Mouse (Mus musculus): ENCODE results near the gene Ciao2a. TPM values are rescaled to one million over a fixed set of nuclear protein-coding genes. Genes with fewer than 3 reads are reported as not detected.

Ciao2a gene
- polyA plus RNA-seq, 1 experiment, result 29.0 TPM

GRCm38 (mm10) chr9:66171275-66171921, 45.0 kb downstream of the Ciao2a start:
- Histone ChIP-seq H3K27ac (ENCODE audit: insufficient read depth, low read length) (no peak overlapping the region), H3K4me3 (ENCODE audit: insufficient read depth, low read length) (no peak overlapping the region), H3K4me1 (ENCODE audit: control insufficient read depth, insufficient read depth, low read length) (no peaks in the 10 kb centered on the region)
- TF ChIP-seq POLR2A (IDR thresholded peaks at IDR 0.05; ENCODE audit: extremely low read depth, insufficient read depth, low read length), result no peak
- no peak for TF ChIP-seq CTCF (IDR thresholded peaks at IDR 0.05; ENCODE audit: extremely low read depth, insufficient read depth, low read length)

- no peaks in the 10 kb centered on the region for H3K4me1 ChIP-seq (ENCODE audit: control insufficient read depth, insufficient read depth, low read length)
- TF ChIP-seq CTCF (IDR thresholded peaks at IDR 0.05; ENCODE audit: extremely low read depth, insufficient read depth, low read length) (no peak), POLR2A (IDR thresholded peaks at IDR 0.05; ENCODE audit: extremely low read depth, insufficient read depth, low read length) (no peak)
- no peak overlapping the region for H3K4me3 ChIP-seq (ENCODE audit: insufficient read depth, low read length)
- H3K27ac ChIP-seq (ENCODE audit: insufficient read depth, low read length), result no peak overlapping the region
These were observed 47.0 kb downstream of the Ciao2a start for GRCm38 (mm10) chr9:66173316-66173855.

GRCm38 (mm10) chr9:66174985-66175384, 48.6 kb downstream of the Ciao2a start:
- TF ChIP-seq POLR2A (IDR thresholded peaks at IDR 0.05; ENCODE audit: extremely low read depth, insufficient read depth, low read length) (no peak), CTCF (IDR thresholded peaks at IDR 0.05; ENCODE audit: extremely low read depth, insufficient read depth, low read length) (no peak)
- Histone ChIP-seq H3K4me3 (ENCODE audit: insufficient read depth, low read length) (no peak overlapping the region), H3K4me1 (ENCODE audit: control insufficient read depth, insufficient read depth, low read length) (no peaks in the 10 kb centered on the region), H3K27ac (ENCODE audit: insufficient read depth, low read length) (no peak overlapping the region)

- Histone ChIP-seq H3K27ac (ENCODE audit: insufficient read depth, low read length) (no peak overlapping the region), H3K4me1 (ENCODE audit: control insufficient read depth, insufficient read depth, low read length) (no peaks in the 10 kb centered on the region), H3K4me3 (ENCODE audit: insufficient read depth, low read length) (no peak overlapping the region)
- TF ChIP-seq POLR2A (IDR thresholded peaks at IDR 0.05; ENCODE audit: extremely low read depth, insufficient read depth, low read length), result no peak
- TF ChIP-seq CTCF (IDR thresholded peaks at IDR 0.05; ENCODE audit: extremely low read depth, insufficient read depth, low read length), result no peak
These were observed 51.6 kb downstream of the Ciao2a start for GRCm38 (mm10) chr9:66177975-66178374.

- TF ChIP-seq POLR2A (IDR thresholded peaks at IDR 0.05; ENCODE audit: extremely low read depth, insufficient read depth, low read length) (no peak), CTCF (IDR thresholded peaks at IDR 0.05; ENCODE audit: extremely low read depth, insufficient read depth, low read length) (no peak)
- no peaks in the 10 kb centered on the region for H3K4me1 ChIP-seq (ENCODE audit: control insufficient read depth, insufficient read depth, low read length)
- no peak overlapping the region for H3K4me3 ChIP-seq (ENCODE audit: insufficient read depth, low read length)
- H3K27ac ChIP-seq (ENCODE audit: insufficient read depth, low read length), result no peak overlapping the region
These were observed 53.4 kb downstream of the Ciao2a start for GRCm38 (mm10) chr9:66179795-66180194.

- TF ChIP-seq POLR2A (IDR thresholded peaks at IDR 0.05; ENCODE audit: extremely low read depth, insufficient read depth, low read length) (no peak), CTCF (IDR thresholded peaks at IDR 0.05; ENCODE audit: extremely low read depth, insufficient read depth, low read length) (no peak)
- Histone ChIP-seq H3K27ac (ENCODE audit: insufficient read depth, low read length) (no peak overlapping the region), H3K4me3 (ENCODE audit: insufficient read depth, low read length) (no peak overlapping the region), H3K4me1 (ENCODE audit: control insufficient read depth, insufficient read depth, low read length) (no peaks in the 10 kb centered on the region)
These were observed 54.9 kb downstream of the Ciao2a start for GRCm38 (mm10) chr9:66181126-66181825.

GRCm38 (mm10) chr9:66181826-66182678, 55.6 kb downstream of the Ciao2a start:
- no peaks in the 10 kb centered on the region for H3K4me1 ChIP-seq (ENCODE audit: control insufficient read depth, insufficient read depth, low read length)
- TF ChIP-seq CTCF (IDR thresholded peaks at IDR 0.05; ENCODE audit: extremely low read depth, insufficient read depth, low read length) (no peak), POLR2A (IDR thresholded peaks at IDR 0.05; ENCODE audit: extremely low read depth, insufficient read depth, low read length) (no peak)
- H3K4me3 ChIP-seq (ENCODE audit: insufficient read depth, low read length), result no peak overlapping the region
- H3K27ac ChIP-seq (ENCODE audit: insufficient read depth, low read length), result no peak overlapping the region

- no peak for TF ChIP-seq POLR2A (IDR thresholded peaks at IDR 0.05; ENCODE audit: extremely low read depth, insufficient read depth, low read length)
- TF ChIP-seq CTCF (IDR thresholded peaks at IDR 0.05; ENCODE audit: extremely low read depth, insufficient read depth, low read length), result no peak
- H3K4me1 ChIP-seq (ENCODE audit: control insufficient read depth, insufficient read depth, low read length), result no peaks in the 10 kb centered on the region
- H3K4me3 ChIP-seq (ENCODE audit: insufficient read depth, low read length), result no peak overlapping the region
- no peak overlapping the region for H3K27ac ChIP-seq (ENCODE audit: insufficient read depth, low read length)
These were observed 56.2 kb downstream of the Ciao2a start for GRCm38 (mm10) chr9:66182679-66182993.

- H3K4me1 ChIP-seq (ENCODE audit: control insufficient read depth, insufficient read depth, low read length), result no peaks in the 10 kb centered on the region
- TF ChIP-seq POLR2A (IDR thresholded peaks at IDR 0.05; ENCODE audit: extremely low read depth, insufficient read depth, low read length), result no peak
- no peak for TF ChIP-seq CTCF (IDR thresholded peaks at IDR 0.05; ENCODE audit: extremely low read depth, insufficient read depth, low read length)
These were observed 56.6 kb downstream of the Ciao2a start for GRCm38 (mm10) chr9:66183023-66183422.

More at GRCm38 (mm10) chr9:66183023-66183422, 56.6 kb downstream of the Ciao2a start:
- H3K27ac ChIP-seq (ENCODE audit: insufficient read depth, low read length), result no peak overlapping the region
- no peak overlapping the region for H3K4me3 ChIP-seq (ENCODE audit: insufficient read depth, low read length)

All from cortical plate, adult 2 months (tissue).